Mouse (Mus musculus): ENCODE results near the gene Borcs6.
"Not testable (repeated sequence)": the region's sequence is repeated elsewhere in the genome, so short reads cannot be mapped to it uniquely, and the experiment has no call there.

Borcs6 gene

DNA sequence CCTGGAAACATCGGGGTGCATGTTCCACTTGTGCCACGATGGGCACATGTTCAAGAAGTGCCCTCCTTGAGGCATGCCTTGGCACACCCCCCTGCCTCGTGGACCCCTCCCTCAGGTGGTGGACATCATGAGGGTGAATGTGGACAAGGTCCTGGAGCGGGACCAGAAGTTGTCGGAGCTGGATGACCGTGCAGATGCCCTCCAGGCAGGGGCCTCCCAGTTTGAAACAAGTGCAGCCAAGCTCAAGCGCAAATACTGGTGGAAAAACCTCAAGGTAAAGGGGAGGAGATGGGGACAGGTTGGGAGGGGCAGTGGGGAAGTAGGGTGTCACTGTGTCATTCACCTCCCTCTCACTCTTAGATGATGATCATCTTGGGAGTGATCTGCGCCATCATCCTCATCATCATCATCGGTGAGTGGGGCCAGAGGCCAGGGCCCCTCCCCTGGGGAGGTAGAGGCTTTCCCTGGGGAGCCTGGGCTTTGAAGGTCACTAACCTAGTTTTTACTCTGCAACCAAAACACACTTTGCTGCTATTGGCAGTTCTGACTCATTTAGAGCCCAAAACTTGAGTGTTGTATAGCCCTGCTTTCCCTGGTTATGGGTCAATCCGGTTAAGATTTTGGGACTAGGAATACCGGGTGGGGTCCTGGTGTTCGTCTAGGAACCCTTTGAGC lies 30.2 kb downstream of the Borcs6 start:
- DNase-seq: peak; percentile 36

GRCm38 (mm10) chr11:69090367-69090766 lies 30.9 kb downstream of the Borcs6 start:
- DNase-seq: no peak

GRCm38 (mm10) chr11:69091566-69092385 lies 32.3 kb downstream of the Borcs6 start:
- DNase-seq: no peak

- peak; percentile 91 for DNase-seq
These were observed 32.9 kb downstream of the Borcs6 start for GRCm38 (mm10) chr11:69092386-69092751.

DNA sequence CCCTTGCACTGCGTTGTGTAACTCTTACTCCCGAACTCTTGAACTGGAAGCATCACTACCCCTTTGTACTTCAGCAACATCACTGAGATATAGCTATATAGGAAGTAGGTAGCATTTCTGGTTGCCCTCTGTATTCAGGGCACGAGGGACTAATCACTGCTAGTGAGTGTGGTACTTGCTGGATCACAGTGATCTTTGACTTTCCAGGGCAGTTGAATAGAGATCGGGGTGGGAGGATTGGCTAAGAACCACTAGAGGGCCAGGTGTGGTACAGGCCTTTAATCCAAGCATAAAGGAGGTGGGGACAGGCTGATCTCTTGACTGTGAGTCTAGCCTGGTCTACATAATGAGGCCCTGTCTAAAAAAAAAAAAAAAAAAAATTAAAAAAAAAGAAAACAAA lies 33.4 kb downstream of the Borcs6 start:
- DNase-seq: no peak

DNA sequence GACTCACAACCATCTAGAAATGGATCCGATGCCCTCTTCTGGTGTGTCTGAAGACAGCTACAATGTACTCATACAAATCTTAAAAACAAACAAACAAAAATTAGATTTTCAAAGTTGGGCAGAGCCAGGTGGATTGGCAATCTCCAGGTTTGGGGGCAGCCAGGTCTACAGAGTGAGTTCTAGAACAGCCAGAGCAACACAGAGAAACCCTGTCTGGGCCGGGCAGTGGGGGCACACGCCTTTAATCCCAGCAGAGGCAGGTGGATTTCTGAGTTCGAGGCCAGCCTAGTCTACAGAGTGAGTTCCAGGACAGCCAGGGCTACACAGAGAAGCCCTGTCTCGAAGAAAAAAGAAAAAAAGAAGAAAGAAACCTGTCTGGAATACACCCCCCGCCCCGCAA lies 34.3 kb downstream of the Borcs6 start:
- not testable (repeated sequence) for DNase-seq

DNA sequence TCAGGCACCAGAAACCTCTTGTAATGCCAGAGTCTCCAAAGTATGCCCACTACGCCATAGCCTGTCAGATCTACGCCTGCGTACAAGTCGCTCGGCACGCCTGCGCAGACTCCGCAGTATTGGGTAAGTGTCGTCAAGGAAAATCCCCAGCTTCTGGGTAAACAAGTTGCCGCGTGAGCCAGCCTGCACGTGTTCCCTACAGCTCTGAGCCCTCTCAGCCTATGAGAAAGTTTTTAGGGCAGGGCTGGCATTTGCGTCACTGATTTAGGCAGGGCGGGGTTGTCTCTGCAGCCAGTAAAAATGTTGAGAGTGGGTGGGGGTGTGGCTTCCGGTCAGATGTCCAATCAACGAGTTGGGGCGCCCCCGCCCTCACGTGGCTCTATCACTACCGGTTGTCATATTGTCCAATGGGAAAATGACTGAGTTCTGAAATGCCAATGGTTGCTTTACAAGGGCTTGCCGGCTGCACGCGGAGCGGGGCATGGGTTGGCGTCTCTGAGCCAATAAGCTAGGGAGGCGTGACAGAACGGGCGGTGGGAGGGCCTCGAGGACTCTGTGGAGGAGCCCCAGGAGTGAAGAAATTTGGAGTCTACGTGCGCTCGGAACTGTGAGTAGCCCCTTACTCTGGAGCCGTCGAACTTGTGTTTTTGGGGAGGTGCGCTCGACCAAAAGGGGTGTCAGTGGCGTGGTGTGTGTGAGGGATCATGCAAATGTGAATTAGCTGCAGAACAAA lies 35.3 kb downstream of the Borcs6 start, which contains the start of gene Per1:
Gene Per1 (plus strand): TSS at position 521 of the 733 bp plus-strand sequence.
- DNase-seq: peak; percentile 100

GRCm38 (mm10) chr11:69095511-69096231 lies 36.2 kb downstream of the Borcs6 start:
- DNase-seq: no peak

- DNase-seq: no peak
These were observed 37.0 kb downstream of the Borcs6 start for GRCm38 (mm10) chr11:69096360-69096986.

DNA sequence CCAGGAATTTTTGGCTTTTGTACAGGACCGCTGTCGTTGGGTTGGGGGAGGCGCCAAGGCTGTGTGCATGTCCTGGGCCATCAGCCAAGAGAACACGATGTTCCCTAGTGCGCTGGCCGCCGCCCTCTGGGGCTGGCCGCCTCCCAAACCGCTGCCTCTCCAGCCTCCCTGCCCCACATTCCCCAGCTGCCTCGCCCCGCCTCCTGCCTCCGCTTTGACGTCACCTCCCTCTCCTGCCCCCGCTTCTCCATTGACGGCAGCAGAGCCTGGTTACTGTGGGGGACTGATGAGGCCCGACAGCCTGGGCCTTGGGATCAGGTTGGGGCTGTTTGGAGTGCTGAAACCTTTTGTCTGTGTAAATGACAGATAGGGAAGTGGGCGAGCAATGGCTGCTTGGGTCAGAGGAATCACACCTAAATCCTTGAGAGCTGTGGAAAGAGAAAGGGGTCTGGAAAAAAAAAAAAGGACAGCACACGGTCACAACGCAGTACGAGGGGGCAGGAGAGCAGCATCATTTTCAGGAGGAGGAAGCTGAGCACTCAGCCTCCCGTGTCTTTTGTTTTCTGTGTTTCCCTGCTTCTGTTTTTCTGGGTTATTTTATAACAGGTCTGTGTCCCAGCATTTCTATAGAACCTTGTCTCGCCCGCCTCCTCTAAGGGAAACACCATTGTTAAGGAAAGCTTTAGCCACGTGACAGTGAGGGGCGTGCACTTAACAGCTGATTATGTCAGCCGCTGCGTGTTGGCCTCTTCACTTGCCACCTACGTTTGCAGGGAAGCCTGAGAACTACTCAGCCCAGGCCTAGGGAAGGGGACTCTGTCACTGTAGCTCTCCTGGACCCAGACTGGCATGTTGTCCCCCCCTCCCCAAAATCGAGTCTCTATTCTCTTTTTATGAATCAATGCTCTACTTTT lies 37.7 kb downstream of the Borcs6 start:
- DNase-seq: peak; percentile 100

GRCm38 (mm10) chr11:69098039-69098761 lies 38.7 kb downstream of the Borcs6 start:
- no peak for DNase-seq

- peak; percentile 98 for DNase-seq
These were observed 39.2 kb downstream of the Borcs6 start for GRCm38 (mm10) chr11:69098762-69099091.

GRCm38 (mm10) chr11:69099177-69099914 lies 39.8 kb downstream of the Borcs6 start:
- DNase-seq: peak; percentile 92

DNA sequence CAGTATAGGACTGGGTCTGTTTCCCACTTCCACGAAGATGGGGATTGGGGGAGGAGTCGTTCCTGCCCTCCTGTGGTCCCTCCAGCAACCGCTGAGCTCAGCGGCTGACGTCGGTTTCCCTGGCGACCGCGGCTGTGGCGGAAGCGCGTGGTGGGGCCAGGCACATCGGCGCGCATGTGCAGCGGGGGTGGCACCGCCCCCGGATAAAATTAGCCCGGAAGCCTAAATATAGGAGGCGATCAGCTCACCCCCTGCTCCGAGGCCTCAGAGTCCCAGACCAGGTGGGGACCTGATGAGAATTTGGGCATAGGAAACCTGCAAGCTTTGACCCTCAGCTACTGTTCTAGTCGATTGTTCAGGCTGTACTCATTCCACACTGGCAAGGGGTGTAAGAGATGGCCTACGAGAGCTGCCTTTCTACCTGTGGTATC lies 40.4 kb downstream of the Borcs6 start:
- DNase-seq: peak; percentile 96

DNA sequence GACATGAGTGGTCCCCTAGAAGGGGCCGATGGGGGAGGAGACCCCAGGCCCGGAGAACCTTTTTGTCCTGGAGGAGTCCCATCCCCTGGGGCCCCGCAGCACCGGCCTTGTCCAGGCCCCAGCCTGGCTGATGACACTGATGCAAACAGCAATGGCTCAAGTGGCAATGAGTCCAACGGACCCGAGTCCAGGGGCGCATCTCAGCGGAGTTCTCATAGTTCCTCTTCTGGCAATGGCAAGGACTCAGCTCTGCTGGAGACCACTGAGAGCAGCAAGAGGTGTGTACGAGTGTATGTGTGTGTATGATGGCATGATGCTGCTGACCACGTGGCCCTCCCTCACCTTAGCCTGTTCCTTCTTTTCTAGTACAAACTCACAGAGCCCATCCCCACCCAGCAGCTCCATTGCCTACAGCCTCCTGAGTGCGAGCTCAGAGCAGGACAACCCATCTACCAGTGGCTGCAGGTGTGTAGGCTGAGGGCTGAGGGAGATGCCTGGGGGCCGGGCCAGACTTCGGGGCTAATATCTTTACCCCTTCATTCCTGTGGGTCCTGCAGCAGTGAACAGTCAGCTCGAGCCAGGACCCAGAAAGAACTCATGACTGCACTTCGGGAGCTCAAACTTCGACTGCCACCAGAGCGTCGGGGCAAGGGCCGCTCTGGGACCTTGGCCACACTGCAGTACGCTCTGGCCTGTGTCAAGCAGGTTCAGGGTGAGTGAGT lies 41.3 kb downstream of the Borcs6 start:
- no peak for DNase-seq

GRCm38 (mm10) chr11:69101604-69102402 lies 42.3 kb downstream of the Borcs6 start:
- no peak for DNase-seq

GRCm38 (mm10) chr11:69102403-69102725 lies 42.8 kb downstream of the Borcs6 start:
- no peak for DNase-seq

- no peak for DNase-seq
These were observed 43.6 kb downstream of the Borcs6 start for GRCm38 (mm10) chr11:69103121-69103520.

Measured in kidney, postnatal 14 days (tissue).